Mouse (Mus musculus): ENCODE results near the gene Nfkb1. TPM values are rescaled to one million over a fixed set of nuclear protein-coding genes. Genes with fewer than 3 reads are reported as not detected.

Gene Nfkb1
- total and polyA plus RNA-seq, 3 experiments: 44.8 to 93.6 (median 59.9) TPM

DNA sequence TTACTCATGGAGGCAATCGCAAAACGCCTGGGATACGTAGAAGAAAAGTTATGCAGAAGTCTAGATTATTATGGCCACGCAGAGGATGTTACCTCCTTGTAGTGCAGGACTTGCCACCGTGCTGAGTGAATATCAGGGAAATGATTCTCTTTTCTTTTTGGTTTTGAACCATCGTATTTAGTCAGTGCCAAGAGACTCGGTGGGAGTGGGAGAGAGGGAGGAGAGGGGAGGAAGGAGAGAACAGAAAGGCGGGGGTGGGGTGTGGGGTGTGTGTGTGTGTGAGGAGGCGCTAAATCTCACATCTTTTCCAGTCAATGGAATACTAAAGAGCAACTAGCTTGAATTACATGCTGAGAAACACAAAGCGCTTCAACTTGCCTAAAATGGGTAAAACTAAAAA lies 41.5 kb downstream of the Nfkb1 start:
- Histone ChIP-seq H3K9me3 (replicated peaks; ENCODE audit: insufficient read depth, low read length) (no peaks in the 10 kb centered on the region), H3K4me1 (ENCODE audit: control insufficient read depth in 1 of 2, insufficient read depth in 2 of 2, low read length in 2 of 2) (no peaks in the 10 kb centered on the region), H3K36me3 (ENCODE audit: control insufficient read depth in 1 of 2, insufficient read depth in 2 of 2, low read length in 2 of 2) (peaks cover 0 to 2% of the 10 kb centered on the region in 2 experiments; a peak in 2 of 4 replicates), H3K79me2 (ENCODE audit: control insufficient read depth, insufficient read depth, low read length, poor library complexity) (no peaks in the 10 kb centered on the region), H3K4me3 (ENCODE audit: control insufficient read depth in 1 of 2, insufficient read depth in 1 of 2, low read depth in 2 of 2, low read length in 2 of 2) (no peak overlapping the region), H3K27ac (ENCODE audit: control insufficient read depth, low read depth, low read length) (no peak overlapping the region), H3K27me3 (ENCODE audit: control insufficient read depth in 1 of 2, insufficient read depth in 2 of 2, low read length in 2 of 2) (no peaks in the 10 kb centered on the region), H3K9ac (ENCODE audit: control insufficient read depth, low read depth, low read length, poor library complexity, severe bottlenecking) (no peak overlapping the region)
- DNase-seq (ENCODE audit: low read depth, low spot score): no peak
- no peak for TF ChIP-seq GATA1 (IDR thresholded peaks at IDR 0.05; ENCODE audit: low read depth, low read length)

GRCm38 (mm10) chr3:135648501-135648900 lies 42.8 kb downstream of the Nfkb1 start:
- Histone ChIP-seq H3K79me2 (ENCODE audit: control insufficient read depth, insufficient read depth, low read length, poor library complexity) (no peaks in the 10 kb centered on the region), H3K36me3 (ENCODE audit: control insufficient read depth in 1 of 2, insufficient read depth in 2 of 2, low read length in 2 of 2) (peaks cover 0 to 2% of the 10 kb centered on the region in 2 experiments; a peak in 2 of 4 replicates), H3K9ac (ENCODE audit: control insufficient read depth, low read depth, low read length, poor library complexity, severe bottlenecking) (no peak overlapping the region), H3K9me3 (replicated peaks; ENCODE audit: insufficient read depth, low read length) (no peaks in the 10 kb centered on the region), H3K4me3 (ENCODE audit: control insufficient read depth in 1 of 2, insufficient read depth in 1 of 2, low read depth in 2 of 2, low read length in 2 of 2) (no peak overlapping the region), H3K27me3 (ENCODE audit: control insufficient read depth in 1 of 2, insufficient read depth in 2 of 2, low read length in 2 of 2) (no peaks in the 10 kb centered on the region), H3K27ac (ENCODE audit: control insufficient read depth, low read depth, low read length) (no peak overlapping the region), H3K4me1 (ENCODE audit: control insufficient read depth in 1 of 2, insufficient read depth in 2 of 2, low read length in 2 of 2) (no peaks in the 10 kb centered on the region)
- TF ChIP-seq ZKSCAN1 (IDR thresholded peaks at IDR 0.05; ENCODE audit: low read depth, low read length) (no peak), SIN3A (IDR thresholded peaks at IDR 0.05; ENCODE audit: low read length) (no peak), HCFC1 (IDR thresholded peaks at IDR 0.05; ENCODE audit: low read depth, low read length) (no peak), GATA1 (IDR thresholded peaks at IDR 0.05; ENCODE audit: low read depth, low read length) (no peak), CTCF (IDR thresholded peaks at IDR 0.05 in 2 of 3, conservative IDR thresholded peaks at IDR 0.05 in 1 of 3; ENCODE audit: control insufficient read depth in 1 of 3, insufficient read depth in 1 of 3, low read depth in 2 of 3, low read length in 3 of 3, poor library complexity in 1 of 3, severe bottlenecking in 1 of 3) (no peak)
- DNase-seq (ENCODE audit: low read depth, low spot score): no peak

GRCm38 (mm10) chr3:135646622-135647021 lies 44.7 kb downstream of the Nfkb1 start:
- H3K79me2 ChIP-seq (ENCODE audit: control insufficient read depth, insufficient read depth, low read length, poor library complexity): no peaks in the 10 kb centered on the region
- peaks cover 0 to 4% of the 10 kb centered on the region in 2 experiments; a peak in 3 of 4 replicates for H3K4me1 ChIP-seq (ENCODE audit: control insufficient read depth in 1 of 2, insufficient read depth in 2 of 2, low read length in 2 of 2)
- no peak overlapping the region for H3K4me3 ChIP-seq (ENCODE audit: control insufficient read depth in 1 of 2, insufficient read depth in 1 of 2, low read depth in 2 of 2, low read length in 2 of 2)
- H3K27ac ChIP-seq (ENCODE audit: control insufficient read depth, low read depth, low read length): no peak overlapping the region
- H3K9ac ChIP-seq (ENCODE audit: control insufficient read depth, low read depth, low read length, poor library complexity, severe bottlenecking): no peak overlapping the region
- DNase-seq (ENCODE audit: low read depth, low spot score): no peak
- peaks cover 2 to 5% of the 10 kb centered on the region in 2 experiments for H3K36me3 ChIP-seq (ENCODE audit: control insufficient read depth in 1 of 2, insufficient read depth in 2 of 2, low read length in 2 of 2)
- H3K27me3 ChIP-seq (ENCODE audit: control insufficient read depth in 1 of 2, insufficient read depth in 2 of 2, low read length in 2 of 2): no peaks in the 10 kb centered on the region
- no peaks in the 10 kb centered on the region for H3K9me3 ChIP-seq (replicated peaks; ENCODE audit: insufficient read depth, low read length)
- TF ChIP-seq UBTF (IDR thresholded peaks at IDR 0.05; ENCODE audit: borderline replicate concordance, insufficient read depth, low read depth, low read length): no peak
- TF ChIP-seq ETS1 (IDR thresholded peaks at IDR 0.05; ENCODE audit: low read depth, low read length): no peak
- no peak for TF ChIP-seq E2F4 (IDR thresholded peaks at IDR 0.05; ENCODE audit: borderline replicate concordance, low read depth, low read length)
- TF ChIP-seq TAL1 (IDR thresholded peaks at IDR 0.05; ENCODE audit: low read length): no peak

DNA sequence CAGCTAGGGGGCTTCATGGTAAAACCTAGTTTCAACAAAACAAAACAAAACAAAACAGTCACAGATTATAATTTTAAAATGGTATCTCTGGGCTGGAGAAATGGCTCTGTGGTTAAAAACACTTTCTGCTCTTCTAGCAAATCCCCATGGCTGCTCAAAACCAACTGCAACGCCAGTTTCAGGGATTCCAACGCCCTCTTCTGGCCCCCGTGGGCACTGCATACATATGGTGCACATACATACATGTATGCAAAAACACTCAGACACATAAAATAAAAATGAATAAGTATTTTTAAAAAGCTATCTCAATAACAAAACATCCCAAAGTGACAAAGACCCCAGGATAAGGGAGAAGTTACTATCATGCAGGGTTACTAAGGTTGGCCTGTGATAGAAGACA lies 46.4 kb downstream of the Nfkb1 start:
- no peak overlapping the region for H3K4me3 ChIP-seq (ENCODE audit: control insufficient read depth in 1 of 2, insufficient read depth in 1 of 2, low read depth in 2 of 2, low read length in 2 of 2)
- peaks cover 2 to 15% of the 10 kb centered on the region in 2 experiments for H3K36me3 ChIP-seq (ENCODE audit: control insufficient read depth in 1 of 2, insufficient read depth in 2 of 2, low read length in 2 of 2)
- no peak overlapping the region for H3K27ac ChIP-seq (ENCODE audit: control insufficient read depth, low read depth, low read length)
- no peak overlapping the region for H3K9ac ChIP-seq (ENCODE audit: control insufficient read depth, low read depth, low read length, poor library complexity, severe bottlenecking)
- H3K4me1 ChIP-seq (ENCODE audit: control insufficient read depth in 1 of 2, insufficient read depth in 2 of 2, low read length in 2 of 2): peaks cover 2 to 13% of the 10 kb centered on the region in 2 experiments
- no peak for DNase-seq (ENCODE audit: low read depth, low spot score)
- no peaks in the 10 kb centered on the region for H3K27me3 ChIP-seq (ENCODE audit: control insufficient read depth in 1 of 2, insufficient read depth in 2 of 2, low read length in 2 of 2)
- H3K79me2 ChIP-seq (ENCODE audit: control insufficient read depth, insufficient read depth, low read length, poor library complexity): no peaks in the 10 kb centered on the region
- peak in 2 of 3 experiments; percentile 11 to 25; a peak in 2 of 6 replicates for TF ChIP-seq CTCF (IDR thresholded peaks at IDR 0.05 in 2 of 3, conservative IDR thresholded peaks at IDR 0.05 in 1 of 3; ENCODE audit: control insufficient read depth in 1 of 3, insufficient read depth in 1 of 3, low read depth in 2 of 3, low read length in 3 of 3, poor library complexity in 1 of 3, severe bottlenecking in 1 of 3)
- TF ChIP-seq MXI1 (IDR thresholded peaks at IDR 0.05; ENCODE audit: low read depth, low read length): no peak
- TF ChIP-seq CHD1 (IDR thresholded peaks at IDR 0.05; ENCODE audit: low read depth, low read length): no peak
- H3K9me3 ChIP-seq (replicated peaks; ENCODE audit: insufficient read depth, low read length): no peaks in the 10 kb centered on the region

All from MEL (cell line).